Mouse (Mus musculus): Measurements from ENCODE around the gene Bax. TPM values are rescaled to one million over a fixed set of nuclear protein-coding genes. Genes with fewer than 3 reads are reported as not detected.

The Bax gene
- total and polyA plus RNA-seq, 2 experiments: 19.5 to 62.0 TPM

GRCm38 (mm10) chr7:45491264-45491663 lies 24.6 kb upstream of the Bax start:
- WGBS: 4% methylated on average over 3 of the region's 3 CpGs
- peaks cover 39% of the 10 kb centered on the region for H3K4me1 ChIP-seq (ENCODE audit: control insufficient read depth, insufficient read depth, low read length)
- DNase-seq (ENCODE audit: extremely low read depth, low read depth, low spot score): peak; percentile 95

GRCm38 (mm10) chr7:45490822-45491221 lies 24.1 kb upstream of the Bax start:
- peak overlapping the region; percentile 91 for H3K27ac ChIP-seq (replicated peaks; ENCODE audit: insufficient read depth, low read depth, low read length)
- WGBS: 27% methylated on average over 9 of the region's 9 CpGs
- H3K27me3 ChIP-seq (ENCODE audit: control insufficient read depth, insufficient read depth, low read length): no peaks in the 10 kb centered on the region
- peaks cover 41% of the 10 kb centered on the region for H3K4me1 ChIP-seq (ENCODE audit: control insufficient read depth, insufficient read depth, low read length)
- H3K79me2 ChIP-seq (ENCODE audit: control insufficient read depth, insufficient read depth, low read length): peaks cover 9% of the 10 kb centered on the region; the same call in 1 of the 2 replicates
- H3K9ac ChIP-seq (ENCODE audit: low read depth, low read length): peak overlapping the region; percentile 61
- peaks cover 13% of the 10 kb centered on the region; the same call in 1 of the 2 replicates for H3K36me3 ChIP-seq (ENCODE audit: control insufficient read depth, insufficient read depth, low read length)
- H3K4me3 ChIP-seq (ENCODE audit: insufficient read depth, low read depth, low read length): no peak overlapping the region
- no peak for TF ChIP-seq CTCF (IDR thresholded peaks at IDR 0.05; ENCODE audit: low read depth, low read length)
- TF ChIP-seq POLR2A (IDR thresholded peaks at IDR 0.05; ENCODE audit: extremely low read depth, insufficient read depth, low read length): no peak
- no peak for DNase-seq (ENCODE audit: extremely low read depth, low read depth, low spot score)

More at GRCm38 (mm10) chr7:45491264-45491663, 24.6 kb upstream of the Bax start:
- H3K4me3 ChIP-seq (ENCODE audit: insufficient read depth, low read depth, low read length): no peak overlapping the region
- no peaks in the 10 kb centered on the region for H3K27me3 ChIP-seq (ENCODE audit: control insufficient read depth, insufficient read depth, low read length)
- H3K36me3 ChIP-seq (ENCODE audit: control insufficient read depth, insufficient read depth, low read length): peaks cover 9% of the 10 kb centered on the region; the same call in 1 of the 2 replicates
- H3K27ac ChIP-seq (replicated peaks; ENCODE audit: insufficient read depth, low read depth, low read length): peak overlapping the region; percentile 91
- H3K9ac ChIP-seq (ENCODE audit: low read depth, low read length): peak overlapping the region; percentile 61; the same call in 1 of the 2 replicates
- no peak for TF ChIP-seq POLR2A (IDR thresholded peaks at IDR 0.05; ENCODE audit: extremely low read depth, insufficient read depth, low read length)
- no peak for TF ChIP-seq CTCF (IDR thresholded peaks at IDR 0.05; ENCODE audit: low read depth, low read length)
- H3K79me2 ChIP-seq (ENCODE audit: control insufficient read depth, insufficient read depth, low read length): peaks cover 9% of the 10 kb centered on the region; the same call in 1 of the 2 replicates

- Histone ChIP-seq H3K36me3 (ENCODE audit: control insufficient read depth, insufficient read depth, low read length) (peaks cover 11% of the 10 kb centered on the region; the same call in 1 of the 2 replicates), H3K4me3 (ENCODE audit: insufficient read depth, low read depth, low read length) (no peak overlapping the region), H3K27me3 (ENCODE audit: control insufficient read depth, insufficient read depth, low read length) (no peaks in the 10 kb centered on the region), H3K27ac (replicated peaks; ENCODE audit: insufficient read depth, low read depth, low read length) (peak overlapping the region; percentile 91), H3K79me2 (ENCODE audit: control insufficient read depth, insufficient read depth, low read length) (peaks cover 9% of the 10 kb centered on the region; the same call in 1 of the 2 replicates), H3K9ac (ENCODE audit: low read depth, low read length) (no peak overlapping the region), H3K4me1 (ENCODE audit: control insufficient read depth, insufficient read depth, low read length) (peaks cover 44% of the 10 kb centered on the region)
- TF ChIP-seq POLR2A (IDR thresholded peaks at IDR 0.05; ENCODE audit: extremely low read depth, insufficient read depth, low read length) (no peak), CTCF (IDR thresholded peaks at IDR 0.05; ENCODE audit: low read depth, low read length) (no peak)
- WGBS: 84% methylated on average over 7 of the region's 7 CpGs
- DNase-seq (ENCODE audit: extremely low read depth, low read depth, low spot score): no peak
Measured at GRCm38 (mm10) chr7:45489578-45489977, 22.9 kb upstream of the Bax start.

- TF ChIP-seq POLR2A (IDR thresholded peaks at IDR 0.05; ENCODE audit: extremely low read depth, insufficient read depth, low read length): peak; percentile 91
- TF ChIP-seq CTCF (IDR thresholded peaks at IDR 0.05; ENCODE audit: low read depth, low read length): no peak
- Histone ChIP-seq H3K27me3 (ENCODE audit: control insufficient read depth, insufficient read depth, low read length) (no peaks in the 10 kb centered on the region), H3K36me3 (ENCODE audit: control insufficient read depth, insufficient read depth, low read length) (peaks cover 6% of the 10 kb centered on the region; the same call in 1 of the 2 replicates), H3K4me1 (ENCODE audit: control insufficient read depth, insufficient read depth, low read length) (peaks cover 46% of the 10 kb centered on the region), H3K27ac (replicated peaks; ENCODE audit: insufficient read depth, low read depth, low read length) (peak within 1 kb of the TSS; percentile 94), H3K4me3 (ENCODE audit: insufficient read depth, low read depth, low read length) (peak within 1 kb of the TSS; percentile 76), H3K79me2 (ENCODE audit: control insufficient read depth, insufficient read depth, low read length) (peaks cover 9% of the 10 kb centered on the region; the same call in 1 of the 2 replicates), H3K9ac (ENCODE audit: low read depth, low read length) (peak within 1 kb of the TSS; percentile 87)
- WGBS: 9% methylated on average over 38 of the region's 38 CpGs
- peak; percentile 81 for DNase-seq (ENCODE audit: extremely low read depth, low read depth, low spot score)
Measured at GRCm38 (mm10) chr7:45488293-45489204, 21.9 kb upstream of the Bax start, which contains the start of gene Dhdh. Gene Dhdh, minus strand, starts transcription at chr7:45488805.

- 16% methylated on average over 11 of the region's 11 CpGs for WGBS
- Histone ChIP-seq H3K4me3 (ENCODE audit: insufficient read depth, low read depth, low read length) (peak overlapping the region; percentile 76), H3K79me2 (ENCODE audit: control insufficient read depth, insufficient read depth, low read length) (peaks cover 9% of the 10 kb centered on the region; the same call in 1 of the 2 replicates), H3K27ac (replicated peaks; ENCODE audit: insufficient read depth, low read depth, low read length) (peak overlapping the region; percentile 94), H3K27me3 (ENCODE audit: control insufficient read depth, insufficient read depth, low read length) (no peaks in the 10 kb centered on the region), H3K36me3 (ENCODE audit: control insufficient read depth, insufficient read depth, low read length) (peaks cover 6% of the 10 kb centered on the region; the same call in 1 of the 2 replicates), H3K9ac (ENCODE audit: low read depth, low read length) (peak overlapping the region; percentile 87), H3K4me1 (ENCODE audit: control insufficient read depth, insufficient read depth, low read length) (peaks cover 44% of the 10 kb centered on the region)
- DNase-seq (ENCODE audit: extremely low read depth, low read depth, low spot score): peak; percentile 53
- TF ChIP-seq CTCF (IDR thresholded peaks at IDR 0.05; ENCODE audit: low read depth, low read length) (no peak), POLR2A (IDR thresholded peaks at IDR 0.05; ENCODE audit: extremely low read depth, insufficient read depth, low read length) (no peak)
Measured at GRCm38 (mm10) chr7:45487861-45488292, 21.2 kb upstream of the Bax start.

Measured in liver, adult 2 months (tissue).